Mouse (Mus musculus) hindbrain, embryonic 11.5 days (tissue): ENCODE results near the gene Myo15b. TPM values are rescaled to one million over a fixed set of nuclear protein-coding genes. Genes with fewer than 3 reads are reported as not detected.

Experiments
- polyA plus RNA-seq: library from polyadenylated mRNA; unstranded; fragments of >200 nt; fragmentation: Nextera tagmentation; extraction: Ambion mirVana; gene quantifications from 2 replicates; pipeline ENCODE4 v1.2.1, GENCODE M21; 2014

Gene Myo15b
- polyA plus RNA-seq, 1 experiment from 2014 or later, result 0.09 TPM

Other genes with a start within 250 kb of the Myo15b start
- 14.2 and 17.7 TPM in 2 replicates for gene Mif4gd, start 245.4 kb upstream of the Myo15b start, polyA plus RNA-seq
- gene Slc25a19, start 230.1 kb upstream of the Myo15b start, polyA plus RNA-seq, result 24.9 and 27.1 TPM in 2 replicates
- 76.7 and 79.2 TPM in 2 replicates for gene Grb2, start 149.8 kb upstream of the Myo15b start, polyA plus RNA-seq
- gene Tmem94, start 93.0 kb upstream of the Myo15b start, polyA plus RNA-seq, result 15.5 and 16.4 TPM in 2 replicates
- gene Caskin2, start 44.8 kb upstream of the Myo15b start, polyA plus RNA-seq, result 12.2 and 12.9 TPM in 2 replicates
- gene Tsen54, start 43.7 kb upstream of the Myo15b start, polyA plus RNA-seq, result 17.9 and 21.3 TPM in 2 replicates
- gene Llgl2, start 34.4 kb upstream of the Myo15b start, polyA plus RNA-seq, result 3.8 and 5.4 TPM in 2 replicates
- gene Smim5, start 41.6 kb downstream of the Myo15b start, polyA plus RNA-seq, result 3.4 and 3.8 TPM in 2 replicates
- 0.40 and 0.65 TPM in 2 replicates for gene Smim6, start 53.6 kb downstream of the Myo15b start, polyA plus RNA-seq
- gene Sap30bp, start 74.9 kb downstream of the Myo15b start, polyA plus RNA-seq, result 55.8 and 57.1 TPM in 2 replicates
- 16.0 and 19.9 TPM in 2 replicates for gene Recql5, start 75.1 kb downstream of the Myo15b start, polyA plus RNA-seq
- 0.36 and 0.82 TPM in 2 replicates for gene Itgb4, start 116.3 kb downstream of the Myo15b start, polyA plus RNA-seq
- 89.0 and 96.3 TPM in 2 replicates for gene Galk1, start 154.3 kb downstream of the Myo15b start, polyA plus RNA-seq
- 2,172 and 2,203 TPM in 2 replicates for gene H3f3b, start 169.6 kb downstream of the Myo15b start, polyA plus RNA-seq
- 25.8 and 26.9 TPM in 2 replicates for gene Unk, start 171.9 kb downstream of the Myo15b start, polyA plus RNA-seq
- gene Unc13d, start 219.6 kb downstream of the Myo15b start, polyA plus RNA-seq, result 1.1 and 1.3 TPM in 2 replicates
- gene Wbp2, start 228.6 kb downstream of the Myo15b start, polyA plus RNA-seq, result 85.4 and 88.6 TPM in 2 replicates